Mouse (Mus musculus): ENCODE measurements at regions not wholly inside any gene's neighbourhood (a gene's known extent, or its start where the extent isn't known, plus 50 kb on each side); places are given as distances from the start of the nearest gene placed in this dataset.
A peak's percentile ranks its signal among the peaks of the same experiment; 100 is the strongest.
"Not testable (repeated sequence)": the region's sequence is repeated elsewhere in the genome, so short reads cannot be mapped to it uniquely, and the experiment has no call there.

GRCm38 (mm10) chr4:61998366-61998765 is 55.6 kb downstream of the Mup20 start:
- peak; percentile 5 for DNase-seq

GRCm38 (mm10) chr4:61989941-61990340 is 64.0 kb downstream of the Mup20 start:
- not testable (repeated sequence) for DNase-seq

- no peak for DNase-seq
Measured at GRCm38 (mm10) chr4:61976159-61976558, 77.8 kb downstream of the Mup20 start.

GRCm38 (mm10) chr4:61973236-61973635 is 80.7 kb downstream of the Mup20 start:
- DNase-seq, result peak; percentile 4

- no peak for DNase-seq
Measured at GRCm38 (mm10) chr4:61969691-61970090, 84.3 kb downstream of the Mup20 start.

GRCm38 (mm10) chr4:61967674-61968073 is 86.3 kb downstream of the Mup20 start:
- DNase-seq, result not testable (repeated sequence)

- no peak for DNase-seq
Measured at GRCm38 (mm10) chr4:61962315-61962714, 91.6 kb downstream of the Mup20 start.
